Mouse (Mus musculus) spleen, adult 2 months (tissue): ENCODE data around the gene Sae1.

Experiments used
- CTCF ChIP-seq: fragments of 200-500 bp; IDR thresholded peaks from 2 replicates; pipeline ENCODE4 v1.5.1; 2011; ENCODE audit warnings: mild to moderate bottlenecking, inconsistent platforms; ENCODE audit not compliant: insufficient read depth, insufficient read length, insufficient replicate concordance; ENCODE audit errors: extremely low read depth
- POLR2A ChIP-seq: fragments of 200-500 bp; IDR thresholded peaks from 2 replicates; pipeline ENCODE4 v1.6.1; 2011; ENCODE audit warnings: low read depth, low read length, inconsistent platforms

GRCm38 (mm10) chr7:16320479-16320878 is 67.1 kb downstream of the Sae1 start:
- TF ChIP-seq POLR2A (no peak), CTCF (no peak)
